Mouse (Mus musculus) heart, embryonic 11.5 days (tissue): Measurements from ENCODE around the gene Mtmr4. TPM values are rescaled to one million over a fixed set of nuclear protein-coding genes. Genes with fewer than 3 reads are reported as not detected.

Experiments used
- ATAC-seq: fragments of 200-750 bp; cut with Nextera tagmentation; replicated peaks from 2 replicates; pipeline ENCODE4 v1.8.0; 2017; ENCODE audit warnings: moderate library complexity; ENCODE audit not compliant: insufficient number of reproducible peaks, low FRiP score, low TSS enrichment
- H3K27ac ChIP-seq: fragments of 300-500 bp; sonication (generic); 2 replicates; pipeline ENCODE4 v1.5.1; 2014; ENCODE audit warnings: mild to moderate bottlenecking, low read depth, low read length
- H3K27me3 ChIP-seq: fragments of 300-500 bp; sonication (generic); 2 replicates; pipeline ENCODE4 v1.6.1; 2014; ENCODE audit warnings: mild to moderate bottlenecking, low read length, mixed read lengths; ENCODE audit not compliant: control insufficient read depth, insufficient read depth
- H3K36me3 ChIP-seq: fragments of 300-500 bp; sonication (generic); 2 replicates; pipeline ENCODE4 v1.6.1; 2014; ENCODE audit warnings: mild to moderate bottlenecking, low read length, moderate library complexity, mixed read lengths; ENCODE audit not compliant: control insufficient read depth, insufficient read depth
- H3K4me1 ChIP-seq: fragments of 300-500 bp; sonication (generic); 2 replicates; pipeline ENCODE4 v1.6.1; 2014; ENCODE audit warnings: low read length; ENCODE audit not compliant: control insufficient read depth, insufficient read depth
- H3K4me2 ChIP-seq: fragments of 300-500 bp; sonication (generic); 2 replicates; pipeline ENCODE4 v1.6.1; 2014; ENCODE audit warnings: mild to moderate bottlenecking, moderate library complexity
- H3K4me3 ChIP-seq: fragments of 300-500 bp; sonication (generic); 2 replicates; pipeline ENCODE4 v1.5.1; 2014; ENCODE audit warnings: low read depth, low read length
- H3K9ac ChIP-seq: fragments of 300-500 bp; sonication (generic); 2 replicates; pipeline ENCODE4 v1.6.1; 2014; ENCODE audit warnings: mild to moderate bottlenecking, low read depth, low read length, moderate library complexity
- H3K9me3 ChIP-seq: fragments of 300-500 bp; sonication (generic); replicated peaks from 2 replicates; pipeline ENCODE4 v1.6.1; 2016; ENCODE audit warnings: low read length; ENCODE audit not compliant: control insufficient read depth
- WGBS: fragments of 180-500 bp; shearing (Covaris S2); extraction: QIAGEN DNeasy Blood & Tissue Kit; methylation state at CpG from one replicate; pipeline ENCODE4 v1.1.7; 2014; ENCODE audit not compliant: insufficient replicate concordance; 5-methylcytosine and 5-hydroxymethylcytosine counted together
- polyA plus RNA-seq: library from polyadenylated mRNA; unstranded; fragments of >200 nt; fragmentation: Nextera tagmentation; extraction: Ambion mirVana; gene quantifications from 2 replicates; pipeline ENCODE4 v1.2.1, GENCODE M21; 2014

Gene Mtmr4
- polyA plus RNA-seq, 1 experiment from 2014 or later = 23.4 TPM

- ATAC-seq = no peak
- H3K9me3 ChIP-seq = no peaks in the 10 kb centered on the region
- H3K4me1 ChIP-seq = no peaks in the 10 kb centered on the region
- 47% methylated on average over 7 of the region's 7 CpGs for WGBS
- no peak overlapping the region for H3K27ac ChIP-seq
- H3K27me3 ChIP-seq = peaks cover 2% of the 10 kb centered on the region; the same call in 1 of the 2 replicates
- H3K4me2 ChIP-seq = no peak overlapping the region
- no peak overlapping the region for H3K9ac ChIP-seq
- H3K36me3 ChIP-seq = no peaks in the 10 kb centered on the region
- H3K4me3 ChIP-seq = no peak overlapping the region
These were observed 67.3 kb downstream of the Mtmr4 start for GRCm38 (mm10) chr11:87659216-87659615.

- 0 out of 2 replicates have a peak within 1 kb of the TSS, but pooled peaks have one; percentile 44 for H3K9ac ChIP-seq
- H3K36me3 ChIP-seq = no peaks in the 10 kb centered on the region
- no peak within 1 kb of the TSS for H3K27ac ChIP-seq
- H3K9me3 ChIP-seq = no peaks in the 10 kb centered on the region
- peak within 1 kb of the TSS; percentile 60 for H3K4me2 ChIP-seq
- WGBS = 1% methylated on average over 8 of the region's 8 CpGs
- H3K4me3 ChIP-seq = peak within 1 kb of the TSS; percentile 31
- ATAC-seq = no peak
- H3K27me3 ChIP-seq = peaks cover 7% of the 10 kb centered on the region; the same call in 1 of the 2 replicates
- H3K4me1 ChIP-seq = no peaks in the 10 kb centered on the region
These were observed 70.4 kb downstream of the Mtmr4 start, which contains the start of gene Rnf43 for GRCm38 (mm10) chr11:87662407-87662806. TSS of gene Rnf43 (plus strand) at chr11:87662722.

GRCm38 (mm10) chr11:87662822-87663221, 70.9 kb downstream of the Mtmr4 start:
- Histone ChIP-seq H3K27me3 (peaks cover 7% of the 10 kb centered on the region; the same call in 1 of the 2 replicates), H3K9ac (0 out of 2 replicates have a peak overlapping the region, but pooled peaks have one; percentile 44), H3K4me3 (peak overlapping the region; percentile 31), H3K9me3 (no peaks in the 10 kb centered on the region), H3K4me2 (peak overlapping the region; percentile 60), H3K36me3 (no peaks in the 10 kb centered on the region), H3K4me1 (no peaks in the 10 kb centered on the region), H3K27ac (no peak overlapping the region)
- 22% methylated on average over 14 of the region's 14 CpGs for WGBS
- ATAC-seq = no peak

GRCm38 (mm10) chr11:87663948-87664347, 72.0 kb downstream of the Mtmr4 start:
- H3K9ac ChIP-seq = no peak overlapping the region
- no peaks in the 10 kb centered on the region for H3K36me3 ChIP-seq
- WGBS = 74% methylated on average over 6 of the region's 6 CpGs
- no peak overlapping the region for H3K4me3 ChIP-seq
- H3K9me3 ChIP-seq = no peaks in the 10 kb centered on the region
- H3K4me2 ChIP-seq = no peak overlapping the region; the same call in 1 of the 2 replicates
- H3K4me1 ChIP-seq = no peaks in the 10 kb centered on the region
- no peak overlapping the region for H3K27ac ChIP-seq
- ATAC-seq = no peak
- H3K27me3 ChIP-seq = peaks cover 7% of the 10 kb centered on the region; the same call in 1 of the 2 replicates

GRCm38 (mm10) chr11:87664521-87664920, 72.6 kb downstream of the Mtmr4 start:
- Histone ChIP-seq H3K4me3 (no peak overlapping the region), H3K36me3 (no peaks in the 10 kb centered on the region), H3K27ac (no peak overlapping the region), H3K9me3 (no peaks in the 10 kb centered on the region), H3K9ac (no peak overlapping the region), H3K4me1 (no peaks in the 10 kb centered on the region), H3K4me2 (peak overlapping the region; percentile 24; the same call in 1 of the 2 replicates), H3K27me3 (peaks cover 7% of the 10 kb centered on the region; the same call in 1 of the 2 replicates)
- no peak for ATAC-seq
- 78% methylated on average over 12 of the region's 12 CpGs for WGBS

GRCm38 (mm10) chr11:87665224-87665623, 73.3 kb downstream of the Mtmr4 start:
- H3K4me1 ChIP-seq = no peaks in the 10 kb centered on the region
- 76% methylated on average over 6 of the region's 6 CpGs for WGBS

GRCm38 (mm10) chr11:87665658-87666057, 73.7 kb downstream of the Mtmr4 start:
- Histone ChIP-seq H3K36me3 (no peaks in the 10 kb centered on the region), H3K9me3 (no peaks in the 10 kb centered on the region), H3K4me2 (no peak overlapping the region), H3K4me1 (no peaks in the 10 kb centered on the region), H3K27ac (no peak overlapping the region), H3K27me3 (peaks cover 7% of the 10 kb centered on the region; the same call in 1 of the 2 replicates), H3K4me3 (no peak overlapping the region), H3K9ac (no peak overlapping the region)
- 78% methylated on average over 2 of the region's 2 CpGs for WGBS
- no peak for ATAC-seq

More at GRCm38 (mm10) chr11:87665224-87665623, 73.3 kb downstream of the Mtmr4 start:
- Histone ChIP-seq H3K4me3 (no peak overlapping the region), H3K36me3 (no peaks in the 10 kb centered on the region), H3K27ac (no peak overlapping the region), H3K9ac (no peak overlapping the region), H3K9me3 (no peaks in the 10 kb centered on the region), H3K27me3 (peaks cover 7% of the 10 kb centered on the region; the same call in 1 of the 2 replicates), H3K4me2 (no peak overlapping the region)
- no peak for ATAC-seq
